Mouse (Mus musculus) induced T-regulatory cell, adult 2 months (primary cell): ENCODE measurements around the gene Tbc1d1.
"Not testable (repeated sequence)": the region's sequence is repeated elsewhere in the genome, so short reads cannot be mapped to it uniquely, and the experiment has no call there.

Experiments used
- DNase-seq: peaks from one replicate; pipeline ENCODE4 v3.0.0-alpha.2; 2012; ENCODE audit warnings: low read depth

Gene Tbc1d1

GRCm38 (mm10) chr5:64315088-64315487, 159.0 kb downstream of the Tbc1d1 start:
- DNase-seq = no peak

- DNase-seq = no peak
These were observed 167.2 kb downstream of the Tbc1d1 start for GRCm38 (mm10) chr5:64323286-64323685.

- peak; percentile 15 for DNase-seq
These were observed 168.2 kb downstream of the Tbc1d1 start for GRCm38 (mm10) chr5:64324353-64324752.

- DNase-seq = no peak
These were observed 168.8 kb downstream of the Tbc1d1 start for GRCm38 (mm10) chr5:64324920-64325319.

- no peak for DNase-seq
These were observed 169.7 kb downstream of the Tbc1d1 start for GRCm38 (mm10) chr5:64325741-64326355.

GRCm38 (mm10) chr5:64326427-64327181, 170.5 kb downstream of the Tbc1d1 start:
- DNase-seq = no peak

GRCm38 (mm10) chr5:64327212-64327902, 171.3 kb downstream of the Tbc1d1 start:
- no peak for DNase-seq

GRCm38 (mm10) chr5:64336767-64337408, 180.8 kb downstream of the Tbc1d1 start:
- DNase-seq = peak; percentile 29

GRCm38 (mm10) chr5:64338795-64339194, 182.7 kb downstream of the Tbc1d1 start:
- not testable (repeated sequence) for DNase-seq

- DNase-seq = no peak
These were observed 184.3 kb downstream of the Tbc1d1 start for GRCm38 (mm10) chr5:64340366-64340765.

GRCm38 (mm10) chr5:64341671-64342070, 185.6 kb downstream of the Tbc1d1 start:
- DNase-seq = no peak

- DNase-seq = peak; percentile 22
These were observed 186.0 kb downstream of the Tbc1d1 start for GRCm38 (mm10) chr5:64342138-64342537.

- no peak for DNase-seq
These were observed 188.0 kb downstream of the Tbc1d1 start for GRCm38 (mm10) chr5:64343972-64344700.

- no peak for DNase-seq
These were observed 189.2 kb downstream of the Tbc1d1 start for GRCm38 (mm10) chr5:64345181-64345735.

- DNase-seq = no peak
These were observed 189.7 kb downstream of the Tbc1d1 start for GRCm38 (mm10) chr5:64345761-64346160.

- no peak for DNase-seq
These were observed 190.3 kb downstream of the Tbc1d1 start for GRCm38 (mm10) chr5:64346343-64346885.

GRCm38 (mm10) chr5:64348166-64348565, 192.1 kb downstream of the Tbc1d1 start:
- no peak for DNase-seq

- DNase-seq = no peak
These were observed 192.7 kb downstream of the Tbc1d1 start for GRCm38 (mm10) chr5:64348780-64349179.

- DNase-seq = no peak
These were observed 195.9 kb downstream of the Tbc1d1 start for GRCm38 (mm10) chr5:64351968-64352367.

- DNase-seq = no peak
These were observed 202.8 kb downstream of the Tbc1d1 start for GRCm38 (mm10) chr5:64358639-64359584.
